Mouse (Mus musculus): ENCODE results near the gene Arl6.

Gene Arl6

GRCm38 (mm10) chr16:59587816-59588215, 51.4 kb downstream of the Arl6 start:
- DNase-seq (ENCODE audit: low spot score in 2 of 2) = no peak

DNA sequence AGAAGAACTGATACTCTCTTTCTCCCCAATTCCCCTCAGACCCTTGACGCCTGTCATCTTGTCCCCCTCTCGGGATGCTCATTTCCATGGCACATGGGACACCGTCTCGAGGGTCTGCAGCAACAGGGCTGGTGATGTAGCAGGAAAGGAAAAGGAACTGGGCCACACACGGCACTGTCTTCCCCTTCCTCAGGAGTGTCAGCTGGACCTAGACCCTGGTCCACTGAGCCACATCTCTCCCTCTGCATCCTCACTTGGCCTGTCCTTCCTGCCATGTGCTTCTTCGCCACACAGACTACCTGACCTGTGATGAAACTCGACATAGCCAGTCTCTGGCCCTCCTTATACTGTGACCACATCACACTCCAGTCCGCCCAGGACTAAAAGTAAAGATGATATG, 52.3 kb downstream of the Arl6 start:
- DNase-seq (ENCODE audit: low spot score in 2 of 2) = no peak

- DNase-seq (ENCODE audit: low spot score in 2 of 2) = no peak
These were observed 52.9 kb downstream of the Arl6 start for GRCm38 (mm10) chr16:59586276-59586675.

GRCm38 (mm10) chr16:59585706-59586244, 53.4 kb downstream of the Arl6 start:
- DNase-seq (ENCODE audit: low spot score in 2 of 2) = no peak

- DNase-seq (ENCODE audit: low spot score in 2 of 2) = no peak
These were observed 55.7 kb downstream of the Arl6 start for GRCm38 (mm10) chr16:59583515-59583914.

- no peak for DNase-seq (ENCODE audit: low spot score in 2 of 2)
These were observed 60.0 kb downstream of the Arl6 start for GRCm38 (mm10) chr16:59579237-59579636.

- no peak for DNase-seq (ENCODE audit: low spot score in 2 of 2)
These were observed 65.2 kb downstream of the Arl6 start for GRCm38 (mm10) chr16:59573961-59574360.

DNA sequence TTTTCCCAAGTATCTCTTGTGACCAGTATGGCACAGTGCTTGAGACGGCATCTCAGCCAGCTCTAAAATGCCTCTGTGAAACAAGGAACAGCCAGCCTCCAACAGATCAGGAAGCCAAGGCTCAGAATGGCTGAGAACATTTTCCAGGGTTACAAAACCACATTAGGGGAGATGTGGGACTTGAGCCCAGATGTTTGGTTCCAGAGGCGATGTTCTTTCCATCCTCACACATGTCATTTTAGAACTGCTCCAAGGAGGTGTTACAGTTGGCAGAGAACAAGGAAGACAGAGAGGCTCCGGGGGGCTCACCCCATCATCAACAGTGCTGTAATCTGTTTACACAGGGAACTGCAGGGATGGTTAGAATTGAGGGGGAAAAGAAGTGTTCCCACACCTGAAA, 66.5 kb downstream of the Arl6 start:
- no peak for DNase-seq (ENCODE audit: low spot score in 2 of 2)

DNA sequence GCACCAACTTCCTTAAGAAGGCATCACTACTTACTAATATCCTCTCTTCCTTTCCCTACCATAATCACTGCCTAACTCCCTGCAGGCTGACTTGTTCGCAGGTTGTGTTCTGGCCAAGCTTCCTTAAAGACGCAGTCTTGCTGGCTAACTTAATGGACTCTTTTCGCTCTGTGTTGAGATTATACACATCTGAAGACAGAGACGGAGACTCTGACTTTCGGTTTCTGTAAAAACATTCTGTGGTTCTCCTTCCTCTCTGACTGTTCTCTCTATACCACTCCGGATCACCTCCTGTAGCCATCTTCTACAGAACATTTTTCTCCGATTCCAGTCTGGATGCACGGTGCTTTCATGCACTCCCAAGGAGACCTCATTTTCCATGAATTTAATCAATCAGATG, 68.4 kb downstream of the Arl6 start:
- DNase-seq (ENCODE audit: low spot score in 2 of 2) = no peak

- DNase-seq (ENCODE audit: low spot score in 2 of 2) = no peak
These were observed 69.4 kb downstream of the Arl6 start for GRCm38 (mm10) chr16:59569837-59570236.

- no peak for DNase-seq (ENCODE audit: low spot score in 2 of 2)
These were observed 71.3 kb downstream of the Arl6 start for GRCm38 (mm10) chr16:59567721-59568381.

- DNase-seq (ENCODE audit: low spot score in 2 of 2) = no peak
These were observed 72.8 kb downstream of the Arl6 start for GRCm38 (mm10) chr16:59566437-59566836.

DNA sequence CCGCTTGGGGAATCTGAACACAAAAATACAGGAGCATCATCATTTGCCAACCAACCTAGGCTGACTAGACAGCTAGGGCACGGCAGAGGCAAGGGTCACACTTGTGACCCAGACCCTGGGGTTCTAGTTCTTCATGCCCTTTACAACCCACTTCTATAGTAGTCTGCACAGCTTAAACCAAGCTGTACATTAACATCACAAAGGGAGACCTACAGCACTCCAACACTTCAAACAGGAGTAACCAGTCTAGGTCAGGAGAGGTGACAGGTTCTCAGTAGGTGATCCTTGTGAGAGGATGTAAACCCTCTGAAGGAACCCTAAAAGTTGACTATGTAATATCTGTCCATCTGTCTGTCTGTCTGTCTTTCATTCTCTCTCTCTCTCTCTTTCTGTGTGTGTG, 73.6 kb downstream of the Arl6 start:
- DNase-seq (ENCODE audit: low spot score in 2 of 2) = no peak

GRCm38 (mm10) chr16:59564025-59564424, 75.2 kb downstream of the Arl6 start:
- DNase-seq (ENCODE audit: low spot score in 2 of 2) = no peak

Data from thymus, postnatal 10 days (tissue).